In genomic region chr5:129414960-129415706, GRCm38 (mm10) we compare ENCODE assay signal across 9 mouse cellular contexts.
A peak's percentile ranks its signal among the peaks of the same experiment; 100 is the strongest.
DNase-seq lines count a peak whose midpoint lies in the region; ATAC-seq and TF ChIP-seq lines count a peak whose summit lies in the region.
"Had no signal": no experiment of that assay in that cellular context is flagged by ENCODE, and none has a peak within 500 bp of the region (broad histone marks: within the 10 kb centered on the region; RNA-seq: fewer than 3 reads in every experiment).

No protein-coding gene starts in this region.

- H3K9me3 ChIP-seq in hindbrain, postnatal 0 days (ENCODE audit: low read length): no peaks in the 10 kb centered on the region
- H3K9me3 ChIP-seq: neural tube, embryonic 12.5 days had no signal

- peaks cover 6% of the 10 kb centered on the region for H3K4me1 ChIP-seq in hindbrain, postnatal 0 days (ENCODE audit: insufficient read depth, low read length)
- H3K4me1 ChIP-seq: neural tube, embryonic 12.5 days had no signal

- 0 out of 2 replicates have a peak overlapping the region, but pooled peaks have one; percentile 24 for H3K4me2 ChIP-seq in hindbrain, postnatal 0 days (ENCODE audit: low read depth, low read length)
- H3K4me2 ChIP-seq: neural tube, embryonic 12.5 days had no signal

- H3K27ac ChIP-seq in left cerebral cortex, adult 2 months: peak overlapping the region; percentile 32; the same call in 1 of the 2 replicates
- H3K27ac ChIP-seq in hindbrain, postnatal 0 days: no peak overlapping the region
- H3K27ac ChIP-seq: neural tube, embryonic 12.5 days had no signal

- WGBS in hindbrain, postnatal 0 days: 35% methylated on average over 12 of the region's 12 CpGs

- 0 out of 2 replicates have a peak, but pooled peaks have one; percentile 46 for ATAC-seq in hindbrain, postnatal 0 days

- H3K4me3 ChIP-seq in left cerebral cortex, adult 2 months: no peak overlapping the region
- H3K4me3 ChIP-seq in hindbrain, postnatal 0 days (ENCODE audit: low read length): no peak overlapping the region
- H3K4me3 ChIP-seq: neural tube, embryonic 12.5 days had no signal

- no peaks in the 10 kb centered on the region for H3K36me3 ChIP-seq in hindbrain, postnatal 0 days (ENCODE audit: insufficient read depth, low read length)
- H3K36me3 ChIP-seq: neural tube, embryonic 12.5 days had no signal

- H3K9ac ChIP-seq in hindbrain, postnatal 0 days (replicated peaks; ENCODE audit: low read length): no peak overlapping the region
- H3K9ac ChIP-seq: neural tube, embryonic 12.5 days had no signal

- intact Hi-C loops in left cerebral cortex, adult 2 months (cut with DNase I): loop anchor here (2.0 kb wide), 1 partner anchor 86 kb away; the partner anchor contains the start of gene Sfswap
- intact Hi-C loops in left cerebral cortex, postnatal 36 days (cut with DNase I): no loop called here

- peak; percentile 12 for TF ChIP-seq CTCF in left cerebral cortex, adult 2 months (IDR thresholded peaks at IDR 0.05)
- peak; percentile 45 for TF ChIP-seq CTCF in hindbrain, postnatal 0 days (IDR thresholded peaks at IDR 0.05; ENCODE audit: low read depth)

- no peaks in the 10 kb centered on the region for H3K27me3 ChIP-seq in hindbrain, postnatal 0 days (ENCODE audit: insufficient read depth, low read length)
- H3K27me3 ChIP-seq: neural tube, embryonic 12.5 days had no signal

- no peak for DNase-seq in left cerebral cortex, adult 2 months (ENCODE audit: extremely low spot score in 1 of 2, low spot score in 2 of 2)
- DNase-seq in left cerebral cortex, postnatal 36 days (ENCODE audit: low spot score in 2 of 2): no peak
- peak; percentile 37 for DNase-seq in forelimb bud, embryonic 11.5 days (ENCODE audit: low read depth, low spot score)
- no peak for DNase-seq in hindbrain, postnatal 0 days (ENCODE audit: low spot score)
- DNase-seq in lung, adult 18-20 months: peak; percentile 34 to 39
- DNase-seq in cerebellum, adult 8-10 months: no peak
- DNase-seq in left cerebral cortex, adult 8-10 months (ENCODE audit: low spot score in 2 of 2): no peak
- DNase-seq in right cerebral cortex, postnatal 10 days (ENCODE audit: low spot score in 2 of 2): no peak

Comparison
In these comparisons a context has a peak if more than half of its experiments do, and no peak if none do; other contexts are left out.
1. DNase-seq: peak in forelimb bud, embryonic 11.5 days (single experiment) and lung, adult 18-20 months (2 of 2); none in left cerebral cortex, adult 2 months (0 of 2), left cerebral cortex, postnatal 36 days (0 of 2), hindbrain, postnatal 0 days (single experiment), cerebellum, adult 8-10 months (single experiment), left cerebral cortex, adult 8-10 months (0 of 2) and right cerebral cortex, postnatal 10 days (0 of 2).